Mouse (Mus musculus): Measurements from ENCODE around the gene Fbxo21. TPM values are rescaled to one million over a fixed set of nuclear protein-coding genes. Genes with fewer than 3 reads are reported as not detected.

Fbxo21 gene
- polyA plus RNA-seq, 2 experiments, result 9.5 to 10.0 TPM

DNA sequence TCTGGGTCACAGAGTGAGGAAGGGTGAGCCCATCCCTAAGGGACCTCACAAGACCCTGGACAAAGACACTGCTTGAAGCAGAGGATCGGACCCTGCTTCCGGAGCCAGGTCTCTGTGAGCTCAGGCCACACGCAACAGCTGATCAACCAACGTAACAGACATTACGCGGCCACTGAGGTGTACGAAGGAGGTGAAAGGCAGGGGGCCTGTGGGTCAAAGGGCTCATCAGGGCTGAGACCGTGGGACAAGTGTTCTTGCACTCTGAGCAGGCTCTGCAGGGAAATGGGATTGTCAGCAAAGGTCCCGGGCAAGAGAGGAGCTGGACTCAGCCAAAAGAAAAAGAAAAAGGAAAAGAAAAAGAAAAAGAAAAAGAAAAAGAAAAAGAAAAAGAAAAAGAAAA, 9.6 kb upstream of the Fbxo21 start:
- ATAC-seq (ENCODE audit: insufficient read depth) (no peak), DNase-seq (ENCODE audit: low read depth in 3 of 3, low spot score in 3 of 3) (no peak)
- Histone ChIP-seq H3K9ac (replicated peaks) (no peak overlapping the region), H3K4me1 (replicated peaks; ENCODE audit: control insufficient read depth in 2 of 2, insufficient read depth in 2 of 2, low read length in 1 of 2) (peaks cover 0 to 5% of the 10 kb centered on the region in 2 experiments; a peak in 2 of 4 replicates), H3K27me3 (ENCODE audit: control insufficient read depth, insufficient read depth, low read length) (no peaks in the 10 kb centered on the region), H3K9me3 (ENCODE audit: control insufficient read depth, low read length) (no peaks in the 10 kb centered on the region), H3K4me3 (ENCODE audit: insufficient read depth in 1 of 2, low read depth in 2 of 2, low read length in 2 of 2) (no peak overlapping the region), H3K36me3 (replicated peaks; ENCODE audit: control insufficient read depth, insufficient read depth, low read depth) (no peaks in the 10 kb centered on the region), H3K4me2 (ENCODE audit: low read depth) (no peak overlapping the region), H3K27ac (no peak overlapping the region)
- TF ChIP-seq EP300 (IDR thresholded peaks at IDR 0.05; ENCODE audit: low read depth) (no peak), CTCF (IDR thresholded peaks at IDR 0.05; ENCODE audit: low read depth) (no peak)
- 70% methylated on average over 9 of the region's 9 CpGs for WGBS (ENCODE audit: insufficient replicate concordance)

DNA sequence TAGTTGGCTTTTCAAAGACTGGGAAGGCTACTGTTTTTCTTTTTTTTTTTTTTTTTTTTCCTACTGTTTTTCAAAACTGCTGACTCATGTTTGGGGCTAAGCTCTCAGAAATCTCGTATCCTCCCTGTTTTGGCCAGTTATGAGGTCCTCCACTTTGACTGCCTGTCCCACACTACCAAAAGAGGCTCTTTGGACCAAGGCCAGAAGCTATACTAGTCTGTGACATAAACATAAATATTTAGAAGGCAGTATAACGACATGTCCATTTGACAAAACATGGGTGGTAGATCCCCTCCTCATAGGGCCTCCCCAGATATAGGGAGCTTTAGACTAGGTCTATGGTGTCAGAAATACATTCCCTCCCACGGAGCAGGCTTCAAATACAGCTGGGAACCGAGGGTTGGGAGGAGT, 8.9 kb upstream of the Fbxo21 start:
- H3K27me3 ChIP-seq (ENCODE audit: control insufficient read depth, insufficient read depth, low read length), result no peaks in the 10 kb centered on the region
- no peak overlapping the region for H3K4me2 ChIP-seq (ENCODE audit: low read depth)
- ATAC-seq (ENCODE audit: insufficient read depth) (no peak), DNase-seq (ENCODE audit: low read depth in 3 of 3, low spot score in 3 of 3) (no peak)
- no peak overlapping the region for H3K9ac ChIP-seq (replicated peaks)
- H3K4me1 ChIP-seq (replicated peaks; ENCODE audit: control insufficient read depth in 2 of 2, insufficient read depth in 2 of 2, low read length in 1 of 2), result peaks cover 0 to 5% of the 10 kb centered on the region in 2 experiments; a peak in 2 of 4 replicates
- H3K4me3 ChIP-seq (ENCODE audit: insufficient read depth in 1 of 2, low read depth in 2 of 2, low read length in 2 of 2), result no peak overlapping the region
- no peaks in the 10 kb centered on the region for H3K9me3 ChIP-seq (ENCODE audit: control insufficient read depth, low read length)
- 39% methylated on average over 4 of the region's 4 CpGs for WGBS (ENCODE audit: insufficient replicate concordance)
- H3K27ac ChIP-seq, result no peak overlapping the region
- H3K36me3 ChIP-seq (replicated peaks; ENCODE audit: control insufficient read depth, insufficient read depth, low read depth), result no peaks in the 10 kb centered on the region
- TF ChIP-seq CTCF (IDR thresholded peaks at IDR 0.05; ENCODE audit: low read depth), result no peak
- no peak for TF ChIP-seq EP300 (IDR thresholded peaks at IDR 0.05; ENCODE audit: low read depth)

DNA sequence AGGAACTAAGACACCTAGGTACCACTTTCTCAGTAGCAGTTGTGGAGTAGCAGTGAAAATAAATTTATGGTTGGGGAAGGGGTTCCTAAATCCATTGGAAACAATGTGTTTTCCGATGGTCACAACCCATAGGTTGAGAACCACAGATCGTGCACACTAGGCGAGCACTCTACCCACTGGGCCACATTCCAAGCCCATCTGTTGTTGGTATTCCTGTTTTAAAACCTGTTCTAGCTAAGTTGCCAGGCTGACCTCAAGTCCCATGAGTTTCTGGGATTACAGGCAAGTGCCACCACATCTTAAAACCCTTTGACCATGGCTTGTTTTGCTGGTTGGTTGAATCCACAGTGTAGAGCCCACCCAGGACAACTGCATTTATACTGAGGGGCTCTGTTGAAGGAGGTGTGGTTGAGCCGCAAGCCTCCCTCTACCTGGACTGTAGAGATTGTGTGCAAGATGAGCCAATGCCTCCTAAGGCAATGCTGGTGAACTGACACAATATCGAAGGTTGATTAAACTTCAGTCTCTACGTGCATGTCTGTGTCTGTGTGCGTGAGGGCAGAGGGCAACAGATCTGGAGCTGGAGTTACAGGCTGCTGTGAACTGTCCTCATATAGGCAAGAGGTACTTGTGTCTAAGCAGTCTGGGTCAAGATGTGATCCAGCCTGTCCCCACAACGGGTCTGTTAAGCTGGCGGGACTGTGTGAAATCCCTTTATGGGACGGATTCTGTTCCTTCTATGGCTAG, 6.7 kb upstream of the Fbxo21 start:
- no peaks in the 10 kb centered on the region for H3K36me3 ChIP-seq (replicated peaks; ENCODE audit: control insufficient read depth, insufficient read depth, low read depth)
- no peak overlapping the region for H3K4me2 ChIP-seq (ENCODE audit: low read depth)
- ATAC-seq (ENCODE audit: insufficient read depth), result no peak
- WGBS (ENCODE audit: insufficient replicate concordance), result 68% methylated on average over 10 of the region's 10 CpGs
- H3K27me3 ChIP-seq (ENCODE audit: control insufficient read depth, insufficient read depth, low read length), result no peaks in the 10 kb centered on the region
- DNase-seq (ENCODE audit: low read depth in 3 of 3, low spot score in 3 of 3), result no peak
- no peak overlapping the region for H3K27ac ChIP-seq
- H3K4me1 ChIP-seq (replicated peaks; ENCODE audit: control insufficient read depth in 2 of 2, insufficient read depth in 2 of 2, low read length in 1 of 2), result peaks cover 0 to 5% of the 10 kb centered on the region in 2 experiments; a peak in 2 of 4 replicates
- H3K9me3 ChIP-seq (ENCODE audit: control insufficient read depth, low read length), result no peaks in the 10 kb centered on the region
- TF ChIP-seq EP300 (IDR thresholded peaks at IDR 0.05; ENCODE audit: low read depth) (no peak), CTCF (IDR thresholded peaks at IDR 0.05; ENCODE audit: low read depth) (no peak)
- H3K9ac ChIP-seq (replicated peaks), result no peak overlapping the region
- H3K4me3 ChIP-seq (ENCODE audit: insufficient read depth in 1 of 2, low read depth in 2 of 2, low read length in 2 of 2), result no peak overlapping the region

DNA sequence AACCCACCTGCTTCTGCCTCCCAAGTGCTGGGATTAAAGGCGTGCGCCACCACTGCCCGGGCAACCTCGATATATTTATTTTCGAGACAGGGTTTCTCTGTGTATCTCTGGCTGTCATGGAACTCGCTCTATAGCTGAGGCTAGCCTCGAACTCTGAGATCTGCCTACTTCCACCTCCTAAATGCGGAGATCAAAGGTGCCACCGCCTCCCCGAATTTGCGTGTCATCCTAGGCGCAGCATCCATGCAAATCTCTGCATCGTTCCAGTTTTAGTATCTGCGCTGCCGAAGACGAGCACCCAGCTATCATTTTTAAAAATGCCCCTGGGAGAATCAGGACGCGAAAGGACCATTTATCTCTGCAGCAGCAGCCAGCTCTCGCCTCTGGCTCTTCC, 270 bp upstream of the Fbxo21 start:
- 20% methylated on average over 19 of the region's 19 CpGs for WGBS (ENCODE audit: insufficient replicate concordance)
- Histone ChIP-seq H3K27me3 (ENCODE audit: control insufficient read depth, insufficient read depth, low read length) (no peaks in the 10 kb centered on the region), H3K27ac (no peak overlapping the region), H3K4me2 (ENCODE audit: low read depth) (peak overlapping the region; percentile 81), H3K36me3 (replicated peaks; ENCODE audit: control insufficient read depth, insufficient read depth, low read depth) (no peaks in the 10 kb centered on the region), H3K4me3 (ENCODE audit: insufficient read depth in 1 of 2, low read depth in 2 of 2, low read length in 2 of 2) (peak overlapping the region; percentile 31 to 76; a peak in 3 of 4 replicates), H3K4me1 (replicated peaks; ENCODE audit: control insufficient read depth in 2 of 2, insufficient read depth in 2 of 2, low read length in 1 of 2) (peaks cover 0 to 7% of the 10 kb centered on the region in 2 experiments; a peak in 1 of 4 replicates), H3K9ac (replicated peaks) (no peak overlapping the region), H3K9me3 (ENCODE audit: control insufficient read depth, low read length) (no peaks in the 10 kb centered on the region)
- TF ChIP-seq EP300 (IDR thresholded peaks at IDR 0.05; ENCODE audit: low read depth) (no peak), CTCF (IDR thresholded peaks at IDR 0.05; ENCODE audit: low read depth) (no peak)
- DNase-seq (ENCODE audit: low read depth in 3 of 3, low spot score in 3 of 3) (no peak), ATAC-seq (ENCODE audit: insufficient read depth) (no peak)

DNA sequence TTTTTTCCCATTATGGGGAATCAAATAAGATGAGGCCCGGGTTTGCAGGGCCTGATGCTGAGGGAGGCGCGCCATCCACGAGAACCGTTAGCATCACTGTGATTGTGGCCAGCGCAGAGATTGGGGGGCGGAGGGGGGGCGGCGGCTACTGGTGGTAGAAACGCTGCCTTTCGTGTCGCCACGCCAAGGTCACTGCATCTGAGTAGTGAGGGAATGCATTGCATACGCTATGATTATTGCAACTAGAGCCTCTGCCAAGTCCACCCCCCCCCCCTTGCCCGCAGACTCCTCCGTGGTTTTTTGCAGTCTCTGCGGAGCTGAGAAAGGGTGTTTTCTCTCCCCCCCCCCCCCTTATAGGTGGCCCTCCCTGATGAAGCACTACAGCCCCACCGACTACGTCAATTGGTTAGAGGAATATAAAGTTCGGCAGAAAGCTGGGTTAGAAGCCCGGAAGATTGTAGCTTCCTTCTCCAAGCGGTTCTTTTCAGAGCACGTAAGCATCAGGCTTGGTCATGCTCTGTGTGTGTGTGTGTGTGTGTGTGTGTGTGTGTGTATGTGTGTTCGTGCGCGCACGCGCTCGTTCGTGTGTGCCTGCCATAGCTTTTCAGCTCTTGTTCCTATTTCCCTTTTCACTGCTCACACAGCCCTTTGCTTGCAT, 1.1 kb downstream of the Fbxo21 start:
- no peak for ATAC-seq (ENCODE audit: insufficient read depth)

More for the DNA sequence above, 1.1 kb downstream of the Fbxo21 start:
- WGBS (ENCODE audit: insufficient replicate concordance), result 14% methylated on average over 30 of the region's 30 CpGs
- Histone ChIP-seq H3K4me3 (ENCODE audit: insufficient read depth in 1 of 2, low read depth in 2 of 2, low read length in 2 of 2) (peak overlapping the region; percentile 76 to 91), H3K27me3 (ENCODE audit: control insufficient read depth, insufficient read depth, low read length) (no peaks in the 10 kb centered on the region), H3K4me2 (ENCODE audit: low read depth) (peak overlapping the region; percentile 81), H3K9ac (replicated peaks) (peak overlapping the region; percentile 62; the same call in 1 of the 2 replicates), H3K27ac (no peak overlapping the region), H3K9me3 (ENCODE audit: control insufficient read depth, low read length) (no peaks in the 10 kb centered on the region), H3K36me3 (replicated peaks; ENCODE audit: control insufficient read depth, insufficient read depth, low read depth) (peaks cover 2% of the 10 kb centered on the region; the same call in 1 of the 2 replicates), H3K4me1 (replicated peaks; ENCODE audit: control insufficient read depth in 2 of 2, insufficient read depth in 2 of 2, low read length in 1 of 2) (peaks cover 0 to 11% of the 10 kb centered on the region in 2 experiments; a peak in 1 of 4 replicates)
- TF ChIP-seq EP300 (IDR thresholded peaks at IDR 0.05; ENCODE audit: low read depth) (no peak), CTCF (IDR thresholded peaks at IDR 0.05; ENCODE audit: low read depth) (no peak)
- no peak for DNase-seq (ENCODE audit: low read depth in 3 of 3, low spot score in 3 of 3)
